Mouse (Mus musculus) limb, embryonic 14.5 days (tissue): ENCODE results near the gene Pomt2. TPM values are rescaled to one million over a fixed set of nuclear protein-coding genes. Genes with fewer than 3 reads are reported as not detected.

Source experiments
- ATAC-seq: fragments of 200-750 bp; cut with Nextera tagmentation; 2 replicates; pipeline ENCODE4 v1.8.0; 2017; ENCODE audit warnings: low read depth, moderate number of reproducible peaks, moderate TSS enrichment; ENCODE audit not compliant: low FRiP score
- DNase-seq: peaks from one replicate; pipeline ENCODE4 v3.0.0-alpha.2; 2015; ENCODE audit warnings: low spot score
- H3K27ac ChIP-seq: fragments of 300-500 bp; sonication (generic); replicated peaks from 2 replicates; pipeline ENCODE4 v1.5.1; 2014; ENCODE audit warnings: low read depth, mild to moderate bottlenecking, low read length, moderate library complexity, mixed read lengths
- H3K27me3 ChIP-seq: fragments of 300-500 bp; sonication (generic); 2 replicates; pipeline ENCODE4 v1.6.1; 2014; ENCODE audit warnings: low read length, mixed read lengths; ENCODE audit not compliant: control insufficient read depth, insufficient read depth
- H3K36me3 ChIP-seq: fragments of 300-500 bp; sonication (generic); 2 replicates; pipeline ENCODE4 v1.6.1; 2014; ENCODE audit warnings: mild to moderate bottlenecking, low read length, moderate library complexity, mixed read lengths; ENCODE audit not compliant: control insufficient read depth, insufficient read depth
- H3K4me1 ChIP-seq: fragments of 300-500 bp; sonication (generic); 2 replicates; pipeline ENCODE4 v1.6.1; 2014; ENCODE audit warnings: antibody characterized with exemption, low read length, mixed read lengths; ENCODE audit not compliant: control insufficient read depth, insufficient read depth
- H3K4me2 ChIP-seq: fragments of 300-500 bp; sonication (generic); replicated peaks from 2 replicates; pipeline ENCODE4 v1.6.1; 2014; ENCODE audit warnings: low read depth, mild to moderate bottlenecking, low read length, moderate library complexity; ENCODE audit not compliant: severe bottlenecking
- H3K4me3 ChIP-seq: fragments of 300-500 bp; sonication (generic); replicated peaks from 2 replicates; pipeline ENCODE4 v1.5.1; 2014; ENCODE audit warnings: low read length
- H3K9ac ChIP-seq: fragments of 300-500 bp; sonication (generic); 2 replicates; pipeline ENCODE4 v1.6.1; 2014; ENCODE audit warnings: mild to moderate bottlenecking, low read depth, low read length, moderate library complexity; ENCODE audit not compliant: severe bottlenecking
- H3K9me3 ChIP-seq: fragments of 300-500 bp; sonication (generic); 2 replicates; pipeline ENCODE4 v1.6.1; 2016; ENCODE audit warnings: low read length; ENCODE audit not compliant: control insufficient read depth
- POLR2A ChIP-seq: fragments of 200-500 bp; IDR thresholded peaks from 2 replicates; pipeline ENCODE4 v1.8.0; 2012; ENCODE audit warnings: inconsistent platforms, mild to moderate bottlenecking, moderate library complexity, borderline replicate concordance; ENCODE audit not compliant: insufficient read depth, insufficient read length; ENCODE audit errors: extremely low read depth
- WGBS: fragments of 180-500 bp; shearing (Covaris S2); extraction: QIAGEN DNeasy Blood & Tissue Kit; methylation state at CpG from one replicate; pipeline ENCODE4 v1.1.7; 2014; 5-methylcytosine and 5-hydroxymethylcytosine counted together
- polyA plus RNA-seq, 2 experiments: library from polyadenylated mRNA; depleted of rRNA in 1 of 2; stranded (reverse) in 1 of 2; unstranded in 1 of 2; fragments of >200 nt; fragmentation: Nextera tagmentation in 1 of 2; extraction: Ambion mirVana in 1 of 2; gene quantifications; 2 replicates each; pipeline versions ENCODE4 v1.2.1 to v1.2.3; 2012 to 2014

Pomt2 gene
- polyA plus RNA-seq, 2 experiments = 16.8 to 20.6 TPM

GRCm38 (mm10) chr12:87082797-87083196 lies 65.0 kb downstream of the Pomt2 start:
- DNase-seq (no peak), ATAC-seq (no peak)
- no peak overlapping the region for H3K4me3 ChIP-seq
- no peak overlapping the region for H3K27ac ChIP-seq
- no peak overlapping the region for H3K9ac ChIP-seq
- no peak overlapping the region for H3K4me2 ChIP-seq
- no peaks in the 10 kb centered on the region for H3K9me3 ChIP-seq
- no peaks in the 10 kb centered on the region for H3K36me3 ChIP-seq
- WGBS = 80% methylated on average over 8 of the region's 8 CpGs
- H3K4me1 ChIP-seq = no peaks in the 10 kb centered on the region
- H3K27me3 ChIP-seq = no peaks in the 10 kb centered on the region
- no peak for TF ChIP-seq POLR2A

- TF ChIP-seq POLR2A = no peak
- ATAC-seq (no peak), DNase-seq (no peak)
- Histone ChIP-seq H3K9ac (no peak overlapping the region), H3K4me2 (no peak overlapping the region), H3K27me3 (no peaks in the 10 kb centered on the region), H3K9me3 (no peaks in the 10 kb centered on the region), H3K27ac (no peak overlapping the region), H3K4me1 (no peaks in the 10 kb centered on the region), H3K4me3 (no peak overlapping the region), H3K36me3 (no peaks in the 10 kb centered on the region)
- 88% methylated on average over 2 of the region's 2 CpGs for WGBS
Measured at GRCm38 (mm10) chr12:87076610-87077009, 71.2 kb downstream of the Pomt2 start.

- no peak for ATAC-seq
- DNase-seq = no peak
- WGBS = 60% methylated on average over 5 of the region's 5 CpGs
- Histone ChIP-seq H3K36me3 (no peaks in the 10 kb centered on the region), H3K27ac (no peak overlapping the region), H3K4me3 (no peak overlapping the region), H3K27me3 (no peaks in the 10 kb centered on the region), H3K4me1 (no peaks in the 10 kb centered on the region), H3K9ac (no peak overlapping the region), H3K4me2 (no peak overlapping the region), H3K9me3 (no peaks in the 10 kb centered on the region)
- no peak for TF ChIP-seq POLR2A
Measured at GRCm38 (mm10) chr12:87070520-87070919, 77.2 kb downstream of the Pomt2 start.

DNA sequence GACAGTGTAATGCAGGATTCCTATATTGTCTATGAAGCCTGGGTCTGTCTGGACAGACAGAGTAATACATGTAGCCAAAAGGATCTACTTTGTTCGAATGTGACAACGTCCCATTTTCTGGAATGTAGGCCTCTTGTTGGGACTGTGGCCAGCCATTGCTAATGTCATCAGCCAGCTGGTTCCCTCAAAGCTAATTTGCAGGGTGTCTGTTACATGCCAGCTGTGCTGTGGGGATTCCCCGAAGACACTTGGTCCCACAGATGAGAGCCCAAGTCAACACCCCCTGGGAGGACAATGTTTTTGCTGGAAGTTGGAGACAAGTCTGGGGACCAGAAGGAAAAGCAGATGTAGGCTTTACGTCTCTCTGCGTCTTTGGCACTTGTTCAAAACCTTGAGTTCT lies 81.3 kb downstream of the Pomt2 start:
- DNase-seq = no peak
- H3K9me3 ChIP-seq = no peaks in the 10 kb centered on the region
- no peak overlapping the region for H3K9ac ChIP-seq
- no peak for ATAC-seq
- no peak for TF ChIP-seq POLR2A
- no peak overlapping the region for H3K27ac ChIP-seq
- H3K4me2 ChIP-seq = no peak overlapping the region
- H3K4me3 ChIP-seq = no peak overlapping the region
- H3K36me3 ChIP-seq = no peaks in the 10 kb centered on the region
- no peaks in the 10 kb centered on the region for H3K27me3 ChIP-seq
- WGBS = 79% methylated on average over 5 of the region's 5 CpGs
- no peaks in the 10 kb centered on the region for H3K4me1 ChIP-seq

- no peaks in the 10 kb centered on the region for H3K4me1 ChIP-seq
- H3K9me3 ChIP-seq = no peaks in the 10 kb centered on the region
- no peak for ATAC-seq
- H3K4me3 ChIP-seq = no peak overlapping the region
- no peak overlapping the region for H3K27ac ChIP-seq
- H3K36me3 ChIP-seq = no peaks in the 10 kb centered on the region
- WGBS = 88% methylated on average over 11 of the region's 11 CpGs
- DNase-seq = no peak
- no peak for TF ChIP-seq POLR2A
- H3K9ac ChIP-seq = no peak overlapping the region
- no peak overlapping the region for H3K4me2 ChIP-seq
- no peaks in the 10 kb centered on the region for H3K27me3 ChIP-seq
Measured at GRCm38 (mm10) chr12:87065446-87065845, 82.3 kb downstream of the Pomt2 start.

DNA sequence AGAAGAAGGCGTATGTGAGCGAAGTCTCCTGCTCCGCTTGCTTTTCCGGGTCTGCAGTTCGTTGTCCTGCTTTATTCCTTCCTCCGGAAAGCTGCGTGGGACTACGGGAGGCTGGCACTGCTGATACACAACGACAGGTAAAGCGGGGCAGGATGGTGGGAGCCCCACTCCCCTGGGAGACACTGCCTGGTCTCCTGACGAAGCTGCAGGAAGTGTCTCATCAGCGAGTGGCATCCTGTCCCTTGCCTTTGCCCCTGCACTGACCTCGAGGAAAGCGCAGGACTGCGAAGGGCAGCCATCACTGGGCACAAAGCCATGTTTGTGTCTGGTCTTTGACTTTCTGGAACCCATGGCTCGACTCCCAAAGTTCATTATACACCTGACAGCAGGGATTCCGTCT lies 90.7 kb downstream of the Pomt2 start:
- no peak for TF ChIP-seq POLR2A
- Histone ChIP-seq H3K9ac (no peak overlapping the region), H3K4me3 (no peak overlapping the region), H3K9me3 (no peaks in the 10 kb centered on the region), H3K4me1 (no peaks in the 10 kb centered on the region), H3K27ac (no peak overlapping the region), H3K36me3 (no peaks in the 10 kb centered on the region), H3K4me2 (no peak overlapping the region), H3K27me3 (no peaks in the 10 kb centered on the region)
- WGBS = 67% methylated on average over 17 of the region's 17 CpGs
- no peak for DNase-seq
- no peak for ATAC-seq

Other genes with a start within 250 kb of the Pomt2 start
- gene Cipc, start 200.9 kb downstream of the Pomt2 start, polyA plus RNA-seq (2012; rRNA removed) = 31.3 and 40.7 TPM in 2 replicates
- gene Cipc, start 200.9 kb downstream of the Pomt2 start, polyA plus RNA-seq (2014; fragmentation: Nextera tagmentation; extraction: Ambion mirVana) = 20.0 and 21.4 TPM in 2 replicates
- not detected in 2 replicates for gene Zdhhc22, start 157.5 kb downstream of the Pomt2 start, polyA plus RNA-seq (2012; rRNA removed)
- 0.06 and 0.10 TPM in 2 replicates for gene Zdhhc22, start 157.5 kb downstream of the Pomt2 start, polyA plus RNA-seq (2014; fragmentation: Nextera tagmentation; extraction: Ambion mirVana)
- 0.01 and 0.10 TPM in 2 replicates for gene Tmem63c, start 126.6 kb downstream of the Pomt2 start, polyA plus RNA-seq (2012; rRNA removed)
- not detected in 2 replicates for gene Tmem63c, start 126.6 kb downstream of the Pomt2 start, polyA plus RNA-seq (2014; fragmentation: Nextera tagmentation; extraction: Ambion mirVana)
- gene Ngb, start 45.4 kb downstream of the Pomt2 start, polyA plus RNA-seq (2012; rRNA removed) = 0.45 and 0.51 TPM in 2 replicates
- gene Ngb, start 45.4 kb downstream of the Pomt2 start, polyA plus RNA-seq (2014; fragmentation: Nextera tagmentation; extraction: Ambion mirVana) = 0.19 and 0.48 TPM in 2 replicates
- gene Gstz1, start 803 bp downstream of the Pomt2 start, polyA plus RNA-seq (2012; rRNA removed) = 67.7 and 75.2 TPM in 2 replicates
- 37.5 and 42.4 TPM in 2 replicates for gene Gstz1, start 803 bp downstream of the Pomt2 start, polyA plus RNA-seq (2014; fragmentation: Nextera tagmentation; extraction: Ambion mirVana)
- 1.2 and 2.0 TPM in 2 replicates for gene Samd15, start 51.8 kb upstream of the Pomt2 start, polyA plus RNA-seq (2012; rRNA removed)
- gene Samd15, start 51.8 kb upstream of the Pomt2 start, polyA plus RNA-seq (2014; fragmentation: Nextera tagmentation; extraction: Ambion mirVana) = 1.1 and 1.6 TPM in 2 replicates
- 6.2 and 6.8 TPM in 2 replicates for gene Tmed8, start 52.5 kb upstream of the Pomt2 start, polyA plus RNA-seq (2012; rRNA removed)
- gene Tmed8, start 52.5 kb upstream of the Pomt2 start, polyA plus RNA-seq (2014; fragmentation: Nextera tagmentation; extraction: Ambion mirVana) = 2.9 and 3.3 TPM in 2 replicates
- gene Noxred1, start 90.8 kb upstream of the Pomt2 start, polyA plus RNA-seq (2012; rRNA removed) = 0.80 and 1.5 TPM in 2 replicates
- 0.40 and 0.99 TPM in 2 replicates for gene Noxred1, start 90.8 kb upstream of the Pomt2 start, polyA plus RNA-seq (2014; fragmentation: Nextera tagmentation; extraction: Ambion mirVana)
- gene Vipas39, start 118.3 kb upstream of the Pomt2 start, polyA plus RNA-seq (2012; rRNA removed) = 44.3 and 45.0 TPM in 2 replicates
- gene Vipas39, start 118.3 kb upstream of the Pomt2 start, polyA plus RNA-seq (2014; fragmentation: Nextera tagmentation; extraction: Ambion mirVana) = 42.1 and 52.5 TPM in 2 replicates
- gene Ahsa1, start 118.5 kb upstream of the Pomt2 start, polyA plus RNA-seq (2012; rRNA removed) = 120 and 187 TPM in 2 replicates
- 168 and 182 TPM in 2 replicates for gene Ahsa1, start 118.5 kb upstream of the Pomt2 start, polyA plus RNA-seq (2014; fragmentation: Nextera tagmentation; extraction: Ambion mirVana)
- gene Ism2, start 151.7 kb upstream of the Pomt2 start, polyA plus RNA-seq (2012; rRNA removed) = 0.99 and 1.2 TPM in 2 replicates
- 1.4 TPM in 2 replicates for gene Ism2, start 151.7 kb upstream of the Pomt2 start, polyA plus RNA-seq (2014; fragmentation: Nextera tagmentation; extraction: Ambion mirVana)
- 23.3 and 35.2 TPM in 2 replicates for gene Sptlc2, start 240.4 kb upstream of the Pomt2 start, polyA plus RNA-seq (2012; rRNA removed)
- gene Sptlc2, start 240.4 kb upstream of the Pomt2 start, polyA plus RNA-seq (2014; fragmentation: Nextera tagmentation; extraction: Ambion mirVana) = 80.8 and 85.5 TPM in 2 replicates